Mouse (Mus musculus): ENCODE measurements around the gene Ddx49.

Gene Ddx49

GRCm38 (mm10) chr8:70267674-70268073 lies 34.6 kb downstream of the Ddx49 start:
- DNase-seq (ENCODE audit: low spot score): no peak

- no peak for DNase-seq (ENCODE audit: low spot score)
These were observed 43.2 kb downstream of the Ddx49 start for GRCm38 (mm10) chr8:70259043-70259442.

- no peak for DNase-seq (ENCODE audit: low spot score)
These were observed 43.7 kb downstream of the Ddx49 start for GRCm38 (mm10) chr8:70258600-70258999.

- DNase-seq (ENCODE audit: low spot score): no peak
These were observed 44.8 kb downstream of the Ddx49 start for GRCm38 (mm10) chr8:70257456-70257855.

- no peak for DNase-seq (ENCODE audit: low spot score)
These were observed 47.7 kb downstream of the Ddx49 start for GRCm38 (mm10) chr8:70254628-70255027.

- DNase-seq (ENCODE audit: low spot score): no peak
These were observed 54.4 kb downstream of the Ddx49 start for GRCm38 (mm10) chr8:70247841-70248240.

- DNase-seq (ENCODE audit: low spot score): no peak
These were observed 55.7 kb downstream of the Ddx49 start for GRCm38 (mm10) chr8:70246622-70247021.

All from testis, postnatal 14 days (tissue).